Mouse (Mus musculus) hindbrain, embryonic 13.5 days (tissue): ENCODE measurements at regions not wholly inside any gene's neighbourhood (a gene's known extent, or its start where the extent isn't known, plus 50 kb on each side); places are given as distances from the start of the nearest gene placed in this dataset.

Experiments
- ATAC-seq: fragments of 200-750 bp; cut with Nextera tagmentation; 2 replicates; pipeline ENCODE4 v1.8.0; 2017; ENCODE audit warnings: moderate TSS enrichment; ENCODE audit not compliant: low FRiP score
- H3K27ac ChIP-seq: fragments of 300-500 bp; sonication (generic); 2 replicates; pipeline ENCODE4 v1.5.1; 2015; ENCODE audit warnings: inconsistent platforms, mild to moderate bottlenecking, moderate library complexity
- H3K27me3 ChIP-seq: fragments of 300-500 bp; sonication (generic); 2 replicates; pipeline ENCODE4 v1.6.1; 2015; ENCODE audit warnings: mild to moderate bottlenecking, inconsistent platforms
- H3K36me3 ChIP-seq: fragments of 300-500 bp; sonication (generic); 2 replicates; pipeline ENCODE4 v1.6.1; 2015; ENCODE audit warnings: mild to moderate bottlenecking, inconsistent platforms
- H3K4me1 ChIP-seq: fragments of 300-500 bp; sonication (generic); replicated peaks from 2 replicates; pipeline ENCODE4 v1.6.1; 2015; ENCODE audit warnings: inconsistent platforms
- H3K4me2 ChIP-seq: fragments of 300-500 bp; sonication (generic); 2 replicates; pipeline ENCODE4 v1.6.1; 2015; ENCODE audit warnings: inconsistent platforms, mild to moderate bottlenecking, moderate library complexity
- H3K4me3 ChIP-seq: fragments of 300-500 bp; sonication (generic); 2 replicates; pipeline ENCODE4 v1.5.1; 2015; ENCODE audit warnings: mild to moderate bottlenecking, inconsistent platforms
- H3K9ac ChIP-seq: fragments of 300-500 bp; sonication (generic); 2 replicates; pipeline ENCODE4 v1.6.1; 2015; ENCODE audit warnings: mild to moderate bottlenecking, inconsistent platforms
- H3K9me3 ChIP-seq: fragments of 300-500 bp; sonication (generic); 2 replicates; pipeline ENCODE4 v1.6.1; 2016; ENCODE audit warnings: inconsistent platforms
- WGBS: fragments of 180-500 bp; shearing (Covaris S2); methylation state at CpG from one replicate; pipeline ENCODE4 v1.1.7; 2015; 5-methylcytosine and 5-hydroxymethylcytosine counted together

GRCm38 (mm10) chr13:101625922-101626321 lies 142.1 kb downstream of the Pik3r1 start:
- Histone ChIP-seq H3K4me3 (no peak overlapping the region), H3K27ac (no peak overlapping the region), H3K4me1 (no peaks in the 10 kb centered on the region), H3K27me3 (no peaks in the 10 kb centered on the region), H3K4me2 (no peak overlapping the region), H3K9ac (no peak overlapping the region), H3K36me3 (no peaks in the 10 kb centered on the region), H3K9me3 (no peaks in the 10 kb centered on the region)
- 86% methylated on average over 5 of the region's 5 CpGs for WGBS
- no peak for ATAC-seq

- Histone ChIP-seq H3K36me3 (no peaks in the 10 kb centered on the region), H3K27me3 (no peaks in the 10 kb centered on the region), H3K9me3 (no peaks in the 10 kb centered on the region), H3K4me2 (no peak overlapping the region), H3K9ac (no peak overlapping the region), H3K4me1 (no peaks in the 10 kb centered on the region), H3K27ac (no peak overlapping the region), H3K4me3 (no peak overlapping the region)
- ATAC-seq = no peak
- WGBS = 27% methylated on average over 5 of the region's 5 CpGs
Measured at GRCm38 (mm10) chr13:101624179-101624581, 143.8 kb downstream of the Pik3r1 start.

GRCm38 (mm10) chr13:101622649-101623048 lies 145.4 kb downstream of the Pik3r1 start:
- no peak for ATAC-seq
- Histone ChIP-seq H3K9me3 (no peaks in the 10 kb centered on the region), H3K4me1 (no peaks in the 10 kb centered on the region), H3K4me2 (no peak overlapping the region), H3K27me3 (no peaks in the 10 kb centered on the region), H3K4me3 (no peak overlapping the region), H3K36me3 (no peaks in the 10 kb centered on the region), H3K9ac (no peak overlapping the region), H3K27ac (no peak overlapping the region)
- 95% methylated on average over 2 of the region's 2 CpGs for WGBS

DNA sequence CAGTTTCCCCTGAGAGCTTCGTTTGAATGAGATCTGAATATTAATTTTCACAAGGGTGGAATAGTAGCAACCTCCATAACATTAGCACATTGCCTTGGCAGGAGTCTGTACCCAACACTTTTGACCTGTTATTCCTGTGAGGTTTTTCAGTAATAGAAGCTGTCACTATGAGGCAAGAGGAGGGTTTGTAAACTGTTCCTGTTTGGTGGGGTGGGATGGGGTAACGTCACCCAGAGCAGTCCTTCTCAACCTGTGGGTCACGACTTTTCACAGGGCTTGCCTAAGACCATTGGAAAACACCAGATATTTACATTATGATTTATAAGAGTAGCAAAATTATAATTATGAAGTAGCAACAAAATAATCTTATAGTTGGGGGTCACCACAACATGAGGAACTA lies 147.4 kb downstream of the Pik3r1 start:
- Histone ChIP-seq H3K9ac (no peak overlapping the region), H3K27ac (no peak overlapping the region), H3K9me3 (no peaks in the 10 kb centered on the region), H3K4me1 (no peaks in the 10 kb centered on the region), H3K27me3 (no peaks in the 10 kb centered on the region), H3K4me2 (no peak overlapping the region), H3K36me3 (no peaks in the 10 kb centered on the region), H3K4me3 (no peak overlapping the region)
- ATAC-seq = no peak
- WGBS = 82% methylated on average over 3 of the region's 3 CpGs

DNA sequence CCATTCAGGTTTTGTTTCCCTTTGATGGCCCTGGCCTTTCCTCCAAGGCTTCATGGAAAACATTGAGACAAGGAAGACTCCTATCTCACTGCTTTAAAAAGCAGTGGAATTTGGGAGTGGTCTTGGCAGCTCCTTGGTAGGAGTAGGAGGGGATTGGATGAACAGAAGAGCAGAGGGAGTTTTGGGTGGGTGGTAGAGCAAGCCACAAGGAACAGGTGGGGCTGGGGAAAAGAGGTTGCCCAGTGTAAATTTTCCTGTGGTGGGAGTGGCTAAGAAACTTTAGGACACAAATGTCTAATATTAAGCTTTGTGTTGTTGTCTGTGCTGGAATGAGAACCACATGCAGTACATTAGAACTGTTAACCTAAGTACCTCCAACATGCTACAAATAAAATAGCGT lies 148.9 kb downstream of the Pik3r1 start:
- ATAC-seq = no peak
- Histone ChIP-seq H3K9me3 (no peaks in the 10 kb centered on the region), H3K36me3 (no peaks in the 10 kb centered on the region), H3K4me1 (no peaks in the 10 kb centered on the region), H3K27ac (no peak overlapping the region), H3K4me3 (no peak overlapping the region), H3K9ac (no peak overlapping the region), H3K27me3 (no peaks in the 10 kb centered on the region), H3K4me2 (no peak overlapping the region)
- WGBS = 96% methylated on average over 1 of the region's 1 CpGs

- WGBS = 79% methylated on average over 2 of the region's 2 CpGs
- H3K4me1 ChIP-seq = no peaks in the 10 kb centered on the region
- H3K36me3 ChIP-seq = no peaks in the 10 kb centered on the region
- H3K9ac ChIP-seq = no peak overlapping the region
- H3K9me3 ChIP-seq = no peaks in the 10 kb centered on the region
- H3K4me2 ChIP-seq = no peak overlapping the region
- H3K27ac ChIP-seq = no peak overlapping the region
- H3K4me3 ChIP-seq = no peak overlapping the region
- no peak for ATAC-seq
- no peaks in the 10 kb centered on the region for H3K27me3 ChIP-seq
Measured at GRCm38 (mm10) chr13:101612786-101613185, 155.2 kb downstream of the Pik3r1 start.

GRCm38 (mm10) chr13:101611725-101612124 lies 156.3 kb downstream of the Pik3r1 start:
- 93% methylated on average over 6 of the region's 6 CpGs for WGBS
- H3K36me3 ChIP-seq = no peaks in the 10 kb centered on the region
- H3K9me3 ChIP-seq = no peaks in the 10 kb centered on the region
- no peak overlapping the region for H3K4me2 ChIP-seq
- H3K4me1 ChIP-seq = no peaks in the 10 kb centered on the region
- no peak overlapping the region for H3K4me3 ChIP-seq
- no peak overlapping the region for H3K27ac ChIP-seq
- no peak overlapping the region for H3K9ac ChIP-seq
- H3K27me3 ChIP-seq = no peaks in the 10 kb centered on the region
- no peak for ATAC-seq

DNA sequence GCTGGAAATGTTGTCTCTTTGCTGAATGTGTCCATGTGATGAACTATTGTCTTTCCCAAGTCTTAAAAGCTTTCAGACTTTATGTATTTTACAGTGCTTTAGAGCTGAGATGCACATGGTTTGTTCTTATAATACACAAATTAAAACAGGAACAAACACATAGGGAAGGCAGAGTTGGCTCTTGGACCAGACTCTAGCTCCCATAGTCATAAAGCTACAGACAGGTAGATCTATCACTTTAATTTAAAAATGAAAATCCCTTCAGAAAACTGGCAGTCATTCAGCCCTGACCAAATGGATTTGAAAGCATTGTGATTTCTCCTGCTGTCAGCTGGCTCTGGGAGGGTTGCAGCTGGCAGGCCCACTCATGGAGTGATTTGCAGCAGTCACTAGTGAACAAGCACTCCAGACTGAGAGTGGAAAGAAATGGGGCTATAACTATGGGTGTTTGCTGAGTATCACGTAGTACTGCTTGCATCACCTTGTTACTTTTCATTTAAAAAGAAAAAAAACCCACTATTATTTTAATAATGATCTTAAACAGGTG lies 161.8 kb downstream of the Pik3r1 start:
- Histone ChIP-seq H3K4me1 (peaks cover 9% of the 10 kb centered on the region; the same call in 1 of the 2 replicates), H3K27me3 (no peaks in the 10 kb centered on the region), H3K9ac (no peak overlapping the region), H3K4me3 (no peak overlapping the region), H3K27ac (no peak overlapping the region), H3K9me3 (no peaks in the 10 kb centered on the region), H3K4me2 (no peak overlapping the region), H3K36me3 (no peaks in the 10 kb centered on the region)
- 77% methylated on average over 1 of the region's 1 CpGs for WGBS
- 0 out of 2 replicates have a peak, but pooled peaks have one; percentile 10 for ATAC-seq

- Histone ChIP-seq H3K4me3 (no peak overlapping the region), H3K9me3 (no peaks in the 10 kb centered on the region), H3K27ac (no peak overlapping the region), H3K36me3 (no peaks in the 10 kb centered on the region), H3K27me3 (no peaks in the 10 kb centered on the region), H3K4me2 (no peak overlapping the region), H3K9ac (no peak overlapping the region), H3K4me1 (peaks cover 9% of the 10 kb centered on the region; the same call in 1 of the 2 replicates)
- 72% methylated on average over 4 of the region's 4 CpGs for WGBS
- ATAC-seq = no peak
Measured at GRCm38 (mm10) chr13:101605685-101606084, 162.3 kb downstream of the Pik3r1 start.

DNA sequence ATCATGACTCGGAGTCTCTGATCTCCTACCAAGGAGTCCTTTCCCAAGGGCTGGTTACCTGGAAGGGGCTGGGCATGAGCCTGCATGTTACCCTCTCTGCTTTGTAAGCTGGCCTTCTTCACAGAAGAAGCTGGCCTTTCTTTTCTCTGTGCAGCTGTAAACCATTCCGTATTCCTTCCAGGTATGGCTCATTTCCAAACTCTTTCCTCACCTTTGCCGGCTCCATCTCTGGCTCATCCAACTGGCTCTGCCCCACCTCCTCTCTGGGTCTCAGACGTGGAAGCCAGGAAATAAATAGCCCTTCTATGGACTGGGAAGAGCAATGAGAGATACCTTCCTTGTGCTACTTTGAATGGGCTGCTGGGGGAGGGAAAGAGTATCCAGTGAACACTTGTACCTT lies 163.0 kb downstream of the Pik3r1 start:
- H3K36me3 ChIP-seq = no peaks in the 10 kb centered on the region
- ATAC-seq = no peak
- no peaks in the 10 kb centered on the region for H3K27me3 ChIP-seq
- peaks cover 9% of the 10 kb centered on the region; the same call in 1 of the 2 replicates for H3K4me1 ChIP-seq
- H3K4me3 ChIP-seq = no peak overlapping the region
- no peak overlapping the region for H3K9ac ChIP-seq
- H3K4me2 ChIP-seq = no peak overlapping the region
- no peak overlapping the region for H3K27ac ChIP-seq
- no peaks in the 10 kb centered on the region for H3K9me3 ChIP-seq
- WGBS = 77% methylated on average over 4 of the region's 4 CpGs

DNA sequence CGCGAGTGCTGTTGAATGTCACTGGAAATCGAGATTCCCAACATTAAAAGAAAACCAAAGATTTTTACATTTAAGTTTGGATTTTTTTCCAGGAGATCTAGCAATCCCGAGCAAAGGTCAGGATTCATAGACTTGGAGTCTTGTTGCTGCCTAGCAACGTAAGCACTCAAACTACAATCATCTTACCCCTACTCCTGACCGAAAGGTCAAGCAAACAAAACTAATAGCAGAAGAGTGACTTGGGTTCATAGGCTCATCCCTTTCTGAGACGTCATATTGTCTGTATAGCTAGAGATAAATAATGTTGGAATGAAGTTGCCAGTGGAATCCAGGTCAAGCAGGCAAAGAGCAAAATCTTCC lies 169.9 kb downstream of the Pik3r1 start:
- Histone ChIP-seq H3K36me3 (no peaks in the 10 kb centered on the region), H3K9ac (no peak overlapping the region), H3K27ac (no peak overlapping the region), H3K27me3 (no peaks in the 10 kb centered on the region), H3K9me3 (no peaks in the 10 kb centered on the region), H3K4me1 (peaks cover 15% of the 10 kb centered on the region), H3K4me2 (no peak overlapping the region), H3K4me3 (no peak overlapping the region)
- ATAC-seq = no peak
- WGBS = 83% methylated on average over 7 of the region's 7 CpGs

- H3K4me1 ChIP-seq = peaks cover 15% of the 10 kb centered on the region
- no peaks in the 10 kb centered on the region for H3K36me3 ChIP-seq
- H3K27me3 ChIP-seq = no peaks in the 10 kb centered on the region
- H3K9ac ChIP-seq = no peak overlapping the region
- ATAC-seq = peak; percentile 28; the same call in 1 of the 2 replicates
- no peak overlapping the region for H3K4me2 ChIP-seq
- H3K4me3 ChIP-seq = no peak overlapping the region
- no peaks in the 10 kb centered on the region for H3K9me3 ChIP-seq
- H3K27ac ChIP-seq = no peak overlapping the region
- WGBS = 74% methylated on average over 14 of the region's 14 CpGs
Measured at GRCm38 (mm10) chr13:101597243-101598125, 170.5 kb downstream of the Pik3r1 start.
